Mouse (Mus musculus) activated CD4-positive, CD25-positive, alpha-beta regulatory T cell, adult 9 weeks (primary cell): ENCODE results near the gene Prtg. TPM values are rescaled to one million over a fixed set of nuclear protein-coding genes. Genes with fewer than 3 reads are reported as not detected.

Experiments used
- polyA plus RNA-seq: library from polyadenylated mRNA; unstranded; fragments of 100-300 nt; shearing (Covaris generic); gene quantifications from one replicate; pipeline ENCODE4 v1.2.1, GENCODE M21; 2017

Prtg gene
- polyA plus RNA-seq, result not detected

GRCm38 (mm10) chr9:72806731-72807419, at the start of gene Prtg:
Prtg (plus strand) TSS chr9:72806874.

GRCm38 (mm10) chr9:72925021-72925934, 118.6 kb downstream of the Prtg start, which contains the start of gene Pygo1:
Pygo1 (plus strand) TSS chr9:72925645.

DNA sequence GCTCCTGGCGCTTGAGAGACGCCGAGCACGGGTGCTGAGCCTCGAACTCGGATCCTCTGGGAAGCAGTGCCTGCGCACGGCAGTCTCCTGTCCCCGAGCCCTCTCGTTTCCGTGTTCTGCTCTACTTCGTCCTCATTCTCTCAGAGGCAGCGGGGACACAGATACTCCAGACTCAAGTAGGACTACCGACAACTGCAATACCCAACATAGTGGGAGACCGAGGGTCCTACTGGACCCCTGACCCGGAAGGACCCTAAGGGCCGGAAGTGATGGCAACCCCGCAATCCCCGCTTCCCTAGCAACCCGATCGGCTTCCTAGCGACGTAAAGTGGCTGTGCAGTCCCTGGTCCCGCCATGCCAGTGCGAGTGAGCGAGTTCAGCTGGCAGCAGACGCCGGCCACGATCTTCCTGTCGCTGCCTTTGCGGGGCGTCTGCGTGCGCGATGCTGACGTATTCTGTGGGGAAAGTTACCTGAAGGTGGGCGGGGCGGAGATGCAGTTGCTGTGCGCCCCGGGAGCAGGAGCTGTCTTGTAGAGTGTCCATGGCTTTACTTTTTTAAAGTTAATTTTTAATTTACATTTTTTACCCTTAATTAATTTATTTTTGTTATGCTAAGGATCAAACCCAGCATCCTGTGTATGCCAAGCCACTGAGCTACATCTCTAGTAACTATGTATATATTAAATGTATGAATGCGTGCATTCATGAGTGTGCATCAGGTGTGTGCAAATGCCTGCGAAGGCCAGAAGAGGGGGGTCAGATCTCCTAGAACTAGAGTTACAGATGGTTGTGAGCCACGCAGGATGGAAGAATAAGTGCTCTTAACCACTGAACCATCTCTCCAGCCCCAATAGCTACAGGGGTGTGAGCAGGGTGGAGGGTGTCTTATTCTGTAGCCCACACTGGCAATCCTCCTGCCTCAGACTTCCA, 152.1 kb downstream of the Prtg start, which contains the start of the genes Dyx1c1 and Gm44503:
TSS of gene Dyx1c1 (plus strand) at position 265 of the 930 bp plus-strand sequence.
TSS of gene Gm44503 (plus strand) at position 332 of the 930 bp plus-strand sequence.

Other genes starting within 250 kb of the Prtg start
- 2.5 TPM for gene Nedd4, start 144.5 kb upstream of the Prtg start, polyA plus RNA-seq
- gene Pygo1, start 118.8 kb downstream of the Prtg start, polyA plus RNA-seq, result not detected
- 2.7 TPM for gene Dyx1c1, start 151.9 kb downstream of the Prtg start, polyA plus RNA-seq
- not detected for gene Gm44503, start 152.0 kb downstream of the Prtg start, polyA plus RNA-seq
- 8.9 TPM for gene Ccpg1os, start 178.5 kb downstream of the Prtg start, polyA plus RNA-seq
- gene Ccpg1, start 178.6 kb downstream of the Prtg start, polyA plus RNA-seq, result 109 TPM
- gene Pigb, start 233.5 kb downstream of the Prtg start, polyA plus RNA-seq, result 25.5 TPM
- gene Rab27a, start 238.0 kb downstream of the Prtg start, polyA plus RNA-seq, result 56.6 TPM